Mouse (Mus musculus) kidney, embryonic 16.5 days (tissue): ENCODE results near the gene Hmga2. TPM values are rescaled to one million over a fixed set of nuclear protein-coding genes. Genes with fewer than 3 reads are reported as not detected.

Experiments
- ATAC-seq: fragments of 200-750 bp; cut with Nextera tagmentation; 2 replicates; pipeline ENCODE4 v1.8.0; 2017; ENCODE audit warnings: moderate TSS enrichment; ENCODE audit not compliant: low FRiP score, low TSS enrichment
- H3K27ac ChIP-seq: fragments of 300-500 bp; sonication (generic); 2 replicates; pipeline ENCODE4 v1.5.1; 2014; ENCODE audit warnings: low read length
- H3K27me3 ChIP-seq: fragments of 300-500 bp; sonication (generic); 2 replicates; pipeline ENCODE4 v1.6.1; 2014; ENCODE audit warnings: low read length, control low read depth, mixed read lengths; ENCODE audit not compliant: insufficient read depth
- H3K36me3 ChIP-seq: fragments of 300-500 bp; sonication (generic); 2 replicates; pipeline ENCODE4 v1.6.1; 2014; ENCODE audit warnings: low read length, control low read depth, mixed read lengths; ENCODE audit not compliant: insufficient read depth
- H3K4me1 ChIP-seq: fragments of 300-500 bp; sonication (generic); 2 replicates; pipeline ENCODE4 v1.6.1; 2014; ENCODE audit warnings: low read length, control low read depth, mixed read lengths; ENCODE audit not compliant: insufficient read depth
- H3K4me2 ChIP-seq: fragments of 300-500 bp; sonication (generic); replicated peaks from 2 replicates; pipeline ENCODE4 v1.6.1; 2014; ENCODE audit warnings: low read depth, low read length
- H3K4me3 ChIP-seq: fragments of 300-500 bp; sonication (generic); 2 replicates; pipeline ENCODE4 v1.5.1; 2014; ENCODE audit warnings: mild to moderate bottlenecking, low read length
- H3K9ac ChIP-seq: fragments of 300-500 bp; sonication (generic); replicated peaks from 2 replicates; pipeline ENCODE4 v1.6.1; 2014; ENCODE audit warnings: low read length
- H3K9me3 ChIP-seq: fragments of 300-500 bp; sonication (generic); 2 replicates; pipeline ENCODE4 v1.6.1; 2016; ENCODE audit warnings: low read length, control low read depth
- WGBS: fragments of 180-500 bp; shearing (Covaris S2); extraction: QIAGEN DNeasy Blood & Tissue Kit; methylation state at CpG from one replicate; pipeline ENCODE4 v1.1.7; 2014; 5-methylcytosine and 5-hydroxymethylcytosine counted together
- polyA plus RNA-seq: library from polyadenylated mRNA; unstranded; fragments of >200 nt; fragmentation: Nextera tagmentation; extraction: Ambion mirVana; gene quantifications from 2 replicates; pipeline ENCODE4 v1.2.1, GENCODE M21; 2015

The Hmga2 gene
- polyA plus RNA-seq, 1 experiment from 2014 or later, result 15.4 TPM

- no peaks in the 10 kb centered on the region for H3K27me3 ChIP-seq
- H3K4me1 ChIP-seq, result peaks cover 34% of the 10 kb centered on the region
- no peak overlapping the region for H3K9ac ChIP-seq
- H3K9me3 ChIP-seq, result no peaks in the 10 kb centered on the region
- peaks cover 5% of the 10 kb centered on the region; the same call in 1 of the 2 replicates for H3K36me3 ChIP-seq
- no peak for ATAC-seq
- 0 out of 2 replicates have a peak overlapping the region, but pooled peaks have one; percentile 25 for H3K27ac ChIP-seq
- WGBS, result 21% methylated on average over 9 of the region's 9 CpGs
- H3K4me3 ChIP-seq, result no peak overlapping the region
- no peak overlapping the region for H3K4me2 ChIP-seq
Measured at GRCm38 (mm10) chr10:120446206-120446605, 30.1 kb downstream of the Hmga2 start.

DNA sequence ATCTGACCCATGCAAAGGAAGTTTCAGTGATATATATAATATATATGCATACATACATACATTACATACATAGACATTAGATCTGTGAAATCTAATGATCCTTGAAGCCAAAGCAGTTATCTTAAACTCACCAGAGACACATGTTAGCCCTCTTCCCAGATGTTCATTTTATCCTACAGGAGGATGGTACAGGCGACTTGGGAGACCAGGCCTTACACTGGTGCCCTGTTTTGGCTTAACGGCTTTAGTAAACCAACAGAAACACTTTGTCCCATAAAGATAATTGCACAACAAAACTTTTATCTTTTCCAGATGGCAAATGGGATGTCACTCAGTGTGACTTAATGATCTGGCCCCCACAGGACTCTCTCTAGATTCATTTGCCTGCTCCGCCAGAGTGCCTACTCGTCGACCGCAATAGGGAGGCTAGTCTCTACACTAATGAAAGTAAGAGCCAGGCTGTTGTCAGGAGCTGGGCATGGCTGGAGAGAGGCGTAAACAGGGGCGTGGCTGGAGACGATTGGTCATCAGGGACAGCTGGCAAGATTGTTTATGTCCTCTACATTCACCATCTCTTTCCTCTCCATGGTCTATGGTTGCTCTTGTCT is 31.7 kb downstream of the Hmga2 start:
- H3K9me3 ChIP-seq, result no peaks in the 10 kb centered on the region
- WGBS, result 70% methylated on average over 9 of the region's 9 CpGs
- H3K4me2 ChIP-seq, result no peak overlapping the region
- peaks cover 27% of the 10 kb centered on the region for H3K4me1 ChIP-seq
- H3K36me3 ChIP-seq, result peaks cover 7% of the 10 kb centered on the region; the same call in 1 of the 2 replicates
- ATAC-seq, result no peak
- H3K27me3 ChIP-seq, result no peaks in the 10 kb centered on the region
- no peak overlapping the region for H3K9ac ChIP-seq
- no peak overlapping the region for H3K4me3 ChIP-seq
- H3K27ac ChIP-seq, result no peak overlapping the region

GRCm38 (mm10) chr10:120443757-120444311 is 32.4 kb downstream of the Hmga2 start:
- no peak overlapping the region for H3K9ac ChIP-seq
- ATAC-seq, result no peak
- H3K9me3 ChIP-seq, result no peaks in the 10 kb centered on the region
- H3K4me3 ChIP-seq, result no peak overlapping the region
- H3K27ac ChIP-seq, result no peak overlapping the region
- H3K4me1 ChIP-seq, result peaks cover 20% of the 10 kb centered on the region
- no peak overlapping the region for H3K4me2 ChIP-seq
- H3K36me3 ChIP-seq, result peaks cover 7% of the 10 kb centered on the region; the same call in 1 of the 2 replicates
- H3K27me3 ChIP-seq, result no peaks in the 10 kb centered on the region
- 82% methylated on average over 10 of the region's 10 CpGs for WGBS

GRCm38 (mm10) chr10:120441254-120441653 is 35.0 kb downstream of the Hmga2 start:
- WGBS, result 35% methylated on average over 11 of the region's 11 CpGs
- Histone ChIP-seq H3K36me3 (peaks cover 7% of the 10 kb centered on the region; the same call in 1 of the 2 replicates), H3K4me1 (peaks cover 11% of the 10 kb centered on the region)

GRCm38 (mm10) chr10:120434433-120434832 is 41.8 kb downstream of the Hmga2 start:
- Histone ChIP-seq H3K27me3 (no peaks in the 10 kb centered on the region), H3K9ac (no peak overlapping the region), H3K27ac (peak overlapping the region; percentile 27; the same call in 1 of the 2 replicates), H3K36me3 (peaks cover 3% of the 10 kb centered on the region; the same call in 1 of the 2 replicates), H3K4me2 (no peak overlapping the region), H3K4me1 (peaks cover 58% of the 10 kb centered on the region), H3K9me3 (no peaks in the 10 kb centered on the region), H3K4me3 (no peak overlapping the region)
- ATAC-seq, result no peak
- 29% methylated on average over 7 of the region's 7 CpGs for WGBS

More at GRCm38 (mm10) chr10:120441254-120441653, 35.0 kb downstream of the Hmga2 start:
- no peak overlapping the region for H3K27ac ChIP-seq
- H3K4me3 ChIP-seq, result no peak overlapping the region
- no peak overlapping the region for H3K4me2 ChIP-seq
- no peak overlapping the region for H3K9ac ChIP-seq
- 0 out of 2 replicates have a peak, but pooled peaks have one; percentile 8 for ATAC-seq
- no peaks in the 10 kb centered on the region for H3K9me3 ChIP-seq
- no peaks in the 10 kb centered on the region for H3K27me3 ChIP-seq

GRCm38 (mm10) chr10:120433463-120433815 is 42.8 kb downstream of the Hmga2 start:
- no peak overlapping the region for H3K9ac ChIP-seq
- H3K27me3 ChIP-seq, result no peaks in the 10 kb centered on the region
- H3K4me1 ChIP-seq, result peaks cover 68% of the 10 kb centered on the region
- H3K4me2 ChIP-seq, result no peak overlapping the region
- peaks cover 3% of the 10 kb centered on the region; the same call in 1 of the 2 replicates for H3K36me3 ChIP-seq
- no peak overlapping the region for H3K4me3 ChIP-seq
- peak overlapping the region; percentile 90 for H3K27ac ChIP-seq
- WGBS, result 8% methylated on average over 5 of the region's 5 CpGs
- no peak for ATAC-seq
- H3K9me3 ChIP-seq, result no peaks in the 10 kb centered on the region

GRCm38 (mm10) chr10:120432731-120433462 is 43.4 kb downstream of the Hmga2 start:
- Histone ChIP-seq H3K9ac (peak overlapping the region; percentile 51), H3K4me2 (peak overlapping the region; percentile 31), H3K4me3 (no peak overlapping the region), H3K4me1 (peaks cover 73% of the 10 kb centered on the region), H3K27me3 (no peaks in the 10 kb centered on the region), H3K36me3 (peaks cover 3% of the 10 kb centered on the region; the same call in 1 of the 2 replicates), H3K27ac (peak overlapping the region; percentile 90), H3K9me3 (no peaks in the 10 kb centered on the region)
- 5% methylated on average over 9 of the region's 9 CpGs for WGBS
- ATAC-seq, result peak; percentile 88

DNA sequence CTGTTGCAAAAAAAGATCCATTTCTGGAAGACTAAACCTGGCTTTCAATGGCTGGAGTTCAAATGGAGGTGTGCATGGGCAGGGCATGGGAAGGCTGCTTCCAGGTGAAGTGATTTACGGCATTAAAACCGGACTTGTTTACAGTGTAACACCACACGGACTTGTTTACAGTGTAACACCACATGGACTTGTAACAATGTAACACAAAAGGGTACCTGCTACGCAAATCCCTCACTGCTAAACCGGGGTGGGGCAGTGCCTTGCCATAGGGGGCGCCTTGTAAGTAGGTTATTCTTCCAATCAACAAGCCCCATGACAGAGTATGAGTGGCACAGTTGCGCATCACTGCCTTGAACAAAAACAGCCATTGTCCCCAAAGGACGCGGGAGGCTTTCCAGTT is 44.2 kb downstream of the Hmga2 start:
- Histone ChIP-seq H3K4me3 (no peak overlapping the region), H3K36me3 (peaks cover 3% of the 10 kb centered on the region; the same call in 1 of the 2 replicates), H3K27ac (peak overlapping the region; percentile 90), H3K9me3 (no peaks in the 10 kb centered on the region), H3K27me3 (no peaks in the 10 kb centered on the region), H3K9ac (no peak overlapping the region), H3K4me2 (no peak overlapping the region), H3K4me1 (peaks cover 81% of the 10 kb centered on the region)
- WGBS, result 52% methylated on average over 9 of the region's 9 CpGs
- ATAC-seq, result no peak

- H3K4me2 ChIP-seq, result no peak overlapping the region
- H3K27ac ChIP-seq, result no peak overlapping the region
- H3K9ac ChIP-seq, result no peak overlapping the region
- H3K27me3 ChIP-seq, result no peaks in the 10 kb centered on the region
- ATAC-seq, result no peak
- no peaks in the 10 kb centered on the region for H3K9me3 ChIP-seq
- WGBS, result 45% methylated on average over 2 of the region's 2 CpGs
- no peak overlapping the region for H3K4me3 ChIP-seq
- H3K36me3 ChIP-seq, result peaks cover 3% of the 10 kb centered on the region; the same call in 1 of the 2 replicates
- H3K4me1 ChIP-seq, result peaks cover 87% of the 10 kb centered on the region
Measured at GRCm38 (mm10) chr10:120431435-120431834, 44.8 kb downstream of the Hmga2 start.
